Mouse (Mus musculus): ENCODE data around the gene Brca1. TPM values are rescaled to one million over a fixed set of nuclear protein-coding genes. Genes with fewer than 3 reads are reported as not detected.

The Brca1 gene
- polyA plus RNA-seq, 1 experiment from 2014 or later = 13.3 TPM

GRCm38 (mm10) chr11:101526686-101527085 is 25.1 kb downstream of the Brca1 start:
- Histone ChIP-seq H3K4me2 (no peak overlapping the region), H3K27ac (ENCODE audit: poor library complexity, severe bottlenecking) (no peak overlapping the region), H3K4me1 (replicated peaks) (no peaks in the 10 kb centered on the region), H3K27me3 (replicated peaks) (no peaks in the 10 kb centered on the region), H3K9me3 (replicated peaks) (no peaks in the 10 kb centered on the region), H3K36me3 (peaks cover 55% of the 10 kb centered on the region), H3K4me3 (no peak overlapping the region), H3K9ac (no peak overlapping the region)
- WGBS = 88% methylated on average over 4 of the region's 4 CpGs
- ATAC-seq (ENCODE audit: insufficient number of reproducible peaks, low FRiP score) = no peak

- ATAC-seq (ENCODE audit: insufficient number of reproducible peaks, low FRiP score) = no peak
- H3K36me3 ChIP-seq = peaks cover 54% of the 10 kb centered on the region
- whole genome bisulfite sequencing = 89% methylated on average over 9 of the region's 9 CpGs
Observed at GRCm38 (mm10) chr11:101525936-101526595, 25.7 kb downstream of the Brca1 start.

GRCm38 (mm10) chr11:101525056-101525455 is 26.7 kb downstream of the Brca1 start:
- H3K9me3 ChIP-seq (replicated peaks) = no peaks in the 10 kb centered on the region

More at GRCm38 (mm10) chr11:101525936-101526595, 25.7 kb downstream of the Brca1 start:
- H3K27ac ChIP-seq (ENCODE audit: poor library complexity, severe bottlenecking) = no peak overlapping the region
- H3K4me3 ChIP-seq = no peak overlapping the region
- no peaks in the 10 kb centered on the region for H3K9me3 ChIP-seq (replicated peaks)
- no peak overlapping the region for H3K4me2 ChIP-seq
- no peaks in the 10 kb centered on the region for H3K4me1 ChIP-seq (replicated peaks)
- no peak overlapping the region for H3K9ac ChIP-seq
- no peaks in the 10 kb centered on the region for H3K27me3 ChIP-seq (replicated peaks)

GRCm38 (mm10) chr11:101524446-101524845 is 27.3 kb downstream of the Brca1 start:
- Histone ChIP-seq H3K27me3 (replicated peaks) (no peaks in the 10 kb centered on the region), H3K9me3 (replicated peaks) (no peaks in the 10 kb centered on the region), H3K4me3 (no peak overlapping the region), H3K4me2 (no peak overlapping the region), H3K27ac (ENCODE audit: poor library complexity, severe bottlenecking) (no peak overlapping the region), H3K36me3 (peaks cover 54% of the 10 kb centered on the region), H3K9ac (no peak overlapping the region), H3K4me1 (replicated peaks) (no peaks in the 10 kb centered on the region)
- 93% methylated on average over 8 of the region's 8 CpGs for WGBS
- ATAC-seq (ENCODE audit: insufficient number of reproducible peaks, low FRiP score) = no peak

More at GRCm38 (mm10) chr11:101525056-101525455, 26.7 kb downstream of the Brca1 start:
- peaks cover 54% of the 10 kb centered on the region for H3K36me3 ChIP-seq
- no peaks in the 10 kb centered on the region for H3K27me3 ChIP-seq (replicated peaks)
- H3K4me1 ChIP-seq (replicated peaks) = no peaks in the 10 kb centered on the region
- 90% methylated on average over 10 of the region's 10 CpGs for WGBS
- H3K27ac ChIP-seq (ENCODE audit: poor library complexity, severe bottlenecking) = no peak overlapping the region
- H3K4me3 ChIP-seq = no peak overlapping the region
- no peak overlapping the region for H3K9ac ChIP-seq
- no peak overlapping the region for H3K4me2 ChIP-seq
- ATAC-seq (ENCODE audit: insufficient number of reproducible peaks, low FRiP score) = no peak

GRCm38 (mm10) chr11:101519364-101519763 is 32.4 kb downstream of the Brca1 start:
- Histone ChIP-seq H3K27me3 (replicated peaks) (no peaks in the 10 kb centered on the region), H3K9me3 (replicated peaks) (no peaks in the 10 kb centered on the region), H3K36me3 (peaks cover 43% of the 10 kb centered on the region), H3K4me1 (replicated peaks) (no peaks in the 10 kb centered on the region), H3K4me3 (no peak overlapping the region), H3K4me2 (no peak overlapping the region), H3K27ac (ENCODE audit: poor library complexity, severe bottlenecking) (no peak overlapping the region), H3K9ac (no peak overlapping the region)
- 84% methylated on average over 6 of the region's 6 CpGs for WGBS
- ATAC-seq (ENCODE audit: insufficient number of reproducible peaks, low FRiP score) = no peak

GRCm38 (mm10) chr11:101518937-101519336 is 32.8 kb downstream of the Brca1 start:
- Histone ChIP-seq H3K36me3 (peaks cover 43% of the 10 kb centered on the region), H3K4me3 (no peak overlapping the region), H3K27ac (ENCODE audit: poor library complexity, severe bottlenecking) (no peak overlapping the region), H3K27me3 (replicated peaks) (no peaks in the 10 kb centered on the region), H3K9me3 (replicated peaks) (0 out of 2 replicates have a peak, but pooled peaks cover under 1% of the 10 kb centered on the region), H3K9ac (no peak overlapping the region), H3K4me2 (no peak overlapping the region), H3K4me1 (replicated peaks) (no peaks in the 10 kb centered on the region)
- ATAC-seq (ENCODE audit: insufficient number of reproducible peaks, low FRiP score) = no peak
- 75% methylated on average over 5 of the region's 5 CpGs for WGBS

- Histone ChIP-seq H3K27ac (ENCODE audit: poor library complexity, severe bottlenecking) (no peak overlapping the region), H3K27me3 (replicated peaks) (no peaks in the 10 kb centered on the region), H3K4me1 (replicated peaks) (0 out of 2 replicates have a peak, but pooled peaks cover 3% of the 10 kb centered on the region), H3K9me3 (replicated peaks) (no peaks in the 10 kb centered on the region), H3K36me3 (peaks cover 49% of the 10 kb centered on the region), H3K4me2 (no peak overlapping the region), H3K9ac (no peak overlapping the region), H3K4me3 (no peak overlapping the region)
- ATAC-seq (ENCODE audit: insufficient number of reproducible peaks, low FRiP score) = no peak
- 84% methylated on average over 7 of the region's 7 CpGs for WGBS
Observed at GRCm38 (mm10) chr11:101507090-101507489, 44.7 kb downstream of the Brca1 start.

GRCm38 (mm10) chr11:101506269-101506780 is 45.4 kb downstream of the Brca1 start:
- Histone ChIP-seq H3K36me3 (peaks cover 49% of the 10 kb centered on the region), H3K27me3 (replicated peaks) (no peaks in the 10 kb centered on the region), H3K4me2 (no peak overlapping the region), H3K4me3 (no peak overlapping the region), H3K4me1 (replicated peaks) (0 out of 2 replicates have a peak, but pooled peaks cover 3% of the 10 kb centered on the region), H3K27ac (ENCODE audit: poor library complexity, severe bottlenecking) (no peak overlapping the region), H3K9ac (no peak overlapping the region), H3K9me3 (replicated peaks) (no peaks in the 10 kb centered on the region)
- WGBS = 89% methylated on average over 5 of the region's 5 CpGs
- no peak for ATAC-seq (ENCODE audit: insufficient number of reproducible peaks, low FRiP score)

GRCm38 (mm10) chr11:101486126-101486525 is 65.6 kb downstream of the Brca1 start:
- no peak for ATAC-seq (ENCODE audit: insufficient number of reproducible peaks, low FRiP score)
- Histone ChIP-seq H3K27ac (ENCODE audit: poor library complexity, severe bottlenecking) (peak overlapping the region; percentile 64), H3K9ac (no peak overlapping the region), H3K4me3 (no peak overlapping the region), H3K9me3 (replicated peaks) (no peaks in the 10 kb centered on the region), H3K4me1 (replicated peaks) (peaks cover 34% of the 10 kb centered on the region), H3K36me3 (peaks cover 30% of the 10 kb centered on the region), H3K27me3 (replicated peaks) (no peaks in the 10 kb centered on the region), H3K4me2 (no peak overlapping the region)
- 42% methylated on average over 6 of the region's 6 CpGs for WGBS

- peak overlapping the region; percentile 64 for H3K27ac ChIP-seq (ENCODE audit: poor library complexity, severe bottlenecking)
- no peaks in the 10 kb centered on the region for H3K27me3 ChIP-seq (replicated peaks)
- no peak overlapping the region for H3K4me3 ChIP-seq
- peaks cover 40% of the 10 kb centered on the region for H3K4me1 ChIP-seq (replicated peaks)
- WGBS = 4% methylated on average over 6 of the region's 6 CpGs
- H3K36me3 ChIP-seq = peaks cover 27% of the 10 kb centered on the region
- peak overlapping the region; percentile 38 for H3K4me2 ChIP-seq
- H3K9ac ChIP-seq = no peak overlapping the region
- no peaks in the 10 kb centered on the region for H3K9me3 ChIP-seq (replicated peaks)
- peak; percentile 75 for ATAC-seq (ENCODE audit: insufficient number of reproducible peaks, low FRiP score)
Observed at GRCm38 (mm10) chr11:101485509-101486028, 66.2 kb downstream of the Brca1 start.

GRCm38 (mm10) chr11:101484814-101485213 is 66.9 kb downstream of the Brca1 start:
- WGBS = 46% methylated on average over 7 of the region's 7 CpGs
- no peak overlapping the region for H3K27ac ChIP-seq (ENCODE audit: poor library complexity, severe bottlenecking)
- H3K4me3 ChIP-seq = no peak overlapping the region
- no peaks in the 10 kb centered on the region for H3K9me3 ChIP-seq (replicated peaks)
- no peak for ATAC-seq (ENCODE audit: insufficient number of reproducible peaks, low FRiP score)
- no peaks in the 10 kb centered on the region for H3K27me3 ChIP-seq (replicated peaks)
- peaks cover 47% of the 10 kb centered on the region for H3K4me1 ChIP-seq (replicated peaks)
- peaks cover 25% of the 10 kb centered on the region for H3K36me3 ChIP-seq
- no peak overlapping the region for H3K4me2 ChIP-seq
- H3K9ac ChIP-seq = no peak overlapping the region
